Mouse (Mus musculus): ENCODE measurements around the gene Pcnx2.

GRCm38 (mm10) chr8:125792816-125793455 lies 105.2 kb downstream of the Pcnx2 start:
- TF ChIP-seq POLR2A (IDR thresholded peaks at IDR 0.05; ENCODE audit: low read depth, low read length): no peak
- TF ChIP-seq CTCF (IDR thresholded peaks at IDR 0.05; ENCODE audit: extremely low read depth, insufficient read length, insufficient replicate concordance, low read depth, low read length): no peak
